Mouse (Mus musculus): ENCODE data around the gene Isg20.

Gene Isg20

GRCm38 (mm10) chr7:78955086-78955485 lies 41.9 kb downstream of the Isg20 start:
- no peak for DNase-seq (ENCODE audit: low spot score in 2 of 2)

GRCm38 (mm10) chr7:78958499-78959073 lies 45.4 kb downstream of the Isg20 start:
- DNase-seq (ENCODE audit: low spot score in 2 of 2), result no peak

- no peak for DNase-seq (ENCODE audit: low spot score in 2 of 2)
These were observed 50.7 kb downstream of the Isg20 start for GRCm38 (mm10) chr7:78963891-78964290.
